Mouse (Mus musculus) ES-Bruce4 (cell line): ENCODE results near the gene Sox5. TPM values are rescaled to one million over a fixed set of nuclear protein-coding genes. Genes with fewer than 3 reads are reported as not detected.

Experiments used
- H3K27ac ChIP-seq: 2 replicates; pipeline ENCODE4 v1.5.1; 2012; ENCODE audit warnings: low read length, inconsistent platforms; ENCODE audit not compliant: insufficient read depth
- H3K27me3 ChIP-seq: 2 replicates; pipeline ENCODE4 v1.6.1; 2012; ENCODE audit warnings: mild to moderate bottlenecking, low read length, inconsistent platforms; ENCODE audit not compliant: control insufficient read depth, poor library complexity, insufficient read depth, severe bottlenecking
- H3K36me3 ChIP-seq: 2 replicates; pipeline ENCODE4 v1.6.1; 2012; ENCODE audit warnings: inconsistent platforms, mild to moderate bottlenecking, low read length, moderate library complexity; ENCODE audit not compliant: control insufficient read depth, poor library complexity, insufficient read depth, severe bottlenecking
- H3K4me1 ChIP-seq: one replicate; pipeline ENCODE4 v1.8.1; 2011; ENCODE audit warnings: low read length; ENCODE audit not compliant: control insufficient read depth, insufficient read depth
- H3K4me3 ChIP-seq: 2 replicates; pipeline ENCODE4 v1.5.1; 2011; ENCODE audit warnings: low read depth, mild to moderate bottlenecking, low read length
- H3K9ac ChIP-seq: 2 replicates; pipeline ENCODE4 v1.6.1; 2012; ENCODE audit warnings: low read depth, mild to moderate bottlenecking, inconsistent platforms; ENCODE audit not compliant: poor library complexity, severe bottlenecking
- H3K9me3 ChIP-seq: replicated peaks from 2 replicates; pipeline ENCODE4 v1.6.1; 2012; ENCODE audit warnings: mild to moderate bottlenecking, low read length, inconsistent platforms; ENCODE audit not compliant: control insufficient read depth, poor library complexity, insufficient read depth, severe bottlenecking
- CTCF ChIP-seq: IDR thresholded peaks from one replicate; pipeline ENCODE4 v1.8.1; 2011; ENCODE audit warnings: low read depth, low read length
- EP300 ChIP-seq: IDR thresholded peaks from 2 replicates; pipeline ENCODE4 v1.6.1; 2011; ENCODE audit warnings: low read depth, low read length; ENCODE audit not compliant: insufficient read depth
- POLR2A ChIP-seq: IDR thresholded peaks from one replicate; pipeline ENCODE4 v1.8.1; 2011; ENCODE audit warnings: low read length; ENCODE audit not compliant: insufficient read depth
- polyA plus RNA-seq: library from polyadenylated mRNA; stranded (reverse); fragments of >200 nt; gene quantifications from 2 replicates; pipeline ENCODE4 v1.2.4, GENCODE M21; 2011; ENCODE audit warnings: low read depth; ENCODE audit not compliant: missing spikeins, insufficient read depth, insufficient read length

The Sox5 gene
- polyA plus RNA-seq, 1 experiment: not detected

- TF ChIP-seq EP300 (no peak), POLR2A (no peak), CTCF (no peak)
- H3K36me3 ChIP-seq: no peaks in the 10 kb centered on the region
- H3K9me3 ChIP-seq: no peaks in the 10 kb centered on the region
- no peaks in the 10 kb centered on the region for H3K4me1 ChIP-seq
- H3K27me3 ChIP-seq: no peaks in the 10 kb centered on the region
- no peak overlapping the region for H3K27ac ChIP-seq
- no peak overlapping the region for H3K4me3 ChIP-seq
- H3K9ac ChIP-seq: no peak overlapping the region
Observed at GRCm38 (mm10) chr6:144067491-144067890, 714.3 kb downstream of the Sox5 start.

- Histone ChIP-seq H3K9ac (no peak overlapping the region), H3K9me3 (no peaks in the 10 kb centered on the region), H3K27me3 (no peaks in the 10 kb centered on the region), H3K4me1 (no peaks in the 10 kb centered on the region), H3K36me3 (no peaks in the 10 kb centered on the region), H3K4me3 (no peak overlapping the region), H3K27ac (no peak overlapping the region)
- TF ChIP-seq CTCF (no peak), EP300 (no peak), POLR2A (no peak)
Observed at GRCm38 (mm10) chr6:144062428-144062827, 719.3 kb downstream of the Sox5 start.

GRCm38 (mm10) chr6:144061814-144062213 lies 720.0 kb downstream of the Sox5 start:
- Histone ChIP-seq H3K27ac (no peak overlapping the region), H3K27me3 (no peaks in the 10 kb centered on the region), H3K36me3 (no peaks in the 10 kb centered on the region), H3K9me3 (no peaks in the 10 kb centered on the region), H3K4me1 (no peaks in the 10 kb centered on the region), H3K9ac (no peak overlapping the region), H3K4me3 (no peak overlapping the region)
- TF ChIP-seq POLR2A (no peak), CTCF (no peak), EP300 (no peak)

- H3K36me3 ChIP-seq: no peaks in the 10 kb centered on the region
- H3K27ac ChIP-seq: no peak overlapping the region
- H3K4me1 ChIP-seq: no peaks in the 10 kb centered on the region
- H3K4me3 ChIP-seq: no peak overlapping the region
- H3K9ac ChIP-seq: no peak overlapping the region
- no peak for TF ChIP-seq CTCF
- no peaks in the 10 kb centered on the region for H3K27me3 ChIP-seq
- 0 out of 2 replicates have a peak, but pooled peaks cover 3% of the 10 kb centered on the region for H3K9me3 ChIP-seq
Observed at GRCm38 (mm10) chr6:144057098-144057632, 724.6 kb downstream of the Sox5 start.

- Histone ChIP-seq H3K27ac (no peak overlapping the region), H3K36me3 (no peaks in the 10 kb centered on the region), H3K9me3 (0 out of 2 replicates have a peak, but pooled peaks cover 3% of the 10 kb centered on the region), H3K9ac (no peak overlapping the region), H3K4me1 (no peaks in the 10 kb centered on the region), H3K27me3 (no peaks in the 10 kb centered on the region), H3K4me3 (no peak overlapping the region)
- no peak for TF ChIP-seq POLR2A
- TF ChIP-seq EP300: no peak
- no peak for TF ChIP-seq CTCF
Observed at GRCm38 (mm10) chr6:144056252-144057097, 725.3 kb downstream of the Sox5 start.

- Histone ChIP-seq H3K9ac (no peak overlapping the region), H3K27me3 (no peaks in the 10 kb centered on the region), H3K4me3 (no peak overlapping the region), H3K27ac (no peak overlapping the region), H3K36me3 (no peaks in the 10 kb centered on the region), H3K4me1 (no peaks in the 10 kb centered on the region), H3K9me3 (0 out of 2 replicates have a peak, but pooled peaks cover 3% of the 10 kb centered on the region)
- no peak for TF ChIP-seq POLR2A
- no peak for TF ChIP-seq CTCF
- TF ChIP-seq EP300: no peak
Observed at GRCm38 (mm10) chr6:144052487-144052886, 729.3 kb downstream of the Sox5 start.
